Mouse (Mus musculus) liver, adult 2 months (tissue): ENCODE data around the gene Cnbd2. TPM values are rescaled to one million over a fixed set of nuclear protein-coding genes. Genes with fewer than 3 reads are reported as not detected.

Experiments
- DNase-seq: peaks from one replicate; pipeline ENCODE4 v3.0.0-alpha.2; 2011; ENCODE audit warnings: low read depth, low spot score; ENCODE audit errors: extremely low read depth
- H3K27ac ChIP-seq: fragments of 200-500 bp; replicated peaks from 2 replicates; pipeline ENCODE4 v1.5.1; 2012; ENCODE audit warnings: low read depth, mild to moderate bottlenecking, control low read depth, inconsistent platforms, low read length; ENCODE audit not compliant: insufficient read depth
- H3K27me3 ChIP-seq: fragments of 200-500 bp; 2 replicates; pipeline ENCODE4 v1.6.1; 2012; ENCODE audit warnings: mild to moderate bottlenecking, moderate library complexity, low read length, inconsistent platforms; ENCODE audit not compliant: control insufficient read depth, insufficient read depth
- H3K36me3 ChIP-seq: fragments of 200-500 bp; 2 replicates; pipeline ENCODE4 v1.6.1; 2012; ENCODE audit warnings: low read length, inconsistent platforms; ENCODE audit not compliant: control insufficient read depth, insufficient read depth
- H3K4me1 ChIP-seq: fragments of 200-500 bp; 2 replicates; pipeline ENCODE4 v1.6.1; 2011; ENCODE audit warnings: low read length; ENCODE audit not compliant: control insufficient read depth, insufficient read depth
- H3K4me3 ChIP-seq: fragments of 200-500 bp; 2 replicates; pipeline ENCODE4 v1.5.1; 2011; ENCODE audit warnings: low read depth, mild to moderate bottlenecking, control low read depth, low read length, moderate library complexity; ENCODE audit not compliant: insufficient read depth
- H3K79me2 ChIP-seq: fragments of 200-500 bp; 2 replicates; pipeline ENCODE4 v1.6.1; 2012; ENCODE audit warnings: inconsistent platforms, mild to moderate bottlenecking, low read length, moderate library complexity; ENCODE audit not compliant: control insufficient read depth, insufficient read depth
- H3K9ac ChIP-seq: fragments of 200-500 bp; 2 replicates; pipeline ENCODE4 v1.6.1; 2012; ENCODE audit warnings: low read depth, mild to moderate bottlenecking, control low read depth, inconsistent platforms, low read length
- CTCF ChIP-seq: fragments of 200-500 bp; IDR thresholded peaks from 2 replicates; pipeline ENCODE4 v1.5.1; 2011; ENCODE audit warnings: low read depth, low read length, control low read depth
- POLR2A ChIP-seq: fragments of 200-500 bp; IDR thresholded peaks from 2 replicates; pipeline ENCODE4 v1.6.1; 2011; ENCODE audit warnings: low read length, control low read depth; ENCODE audit not compliant: insufficient read depth; ENCODE audit errors: extremely low read depth
- WGBS: fragments of 180-500 bp; shearing (Covaris S2); methylation state at CpG from one replicate; pipeline ENCODE4 v1.1.7; 2018; 5-methylcytosine and 5-hydroxymethylcytosine counted together
- polyA plus RNA-seq: library from polyadenylated mRNA; depleted of rRNA; stranded (reverse); fragments of >200 nt; gene quantifications from 2 replicates; pipeline ENCODE4 v1.2.3, GENCODE M21; 2012; rRNA removed
- total RNA-seq: library from RNA; depleted of rRNA; stranded (reverse); fragments of >200 nt; gene quantifications from 2 replicates; pipeline ENCODE4 v1.2.3, GENCODE M21; 2014; rRNA removed

Gene Cnbd2
- total and polyA plus RNA-seq, 2 experiments, result 0.40 to 1.0 TPM

DNA sequence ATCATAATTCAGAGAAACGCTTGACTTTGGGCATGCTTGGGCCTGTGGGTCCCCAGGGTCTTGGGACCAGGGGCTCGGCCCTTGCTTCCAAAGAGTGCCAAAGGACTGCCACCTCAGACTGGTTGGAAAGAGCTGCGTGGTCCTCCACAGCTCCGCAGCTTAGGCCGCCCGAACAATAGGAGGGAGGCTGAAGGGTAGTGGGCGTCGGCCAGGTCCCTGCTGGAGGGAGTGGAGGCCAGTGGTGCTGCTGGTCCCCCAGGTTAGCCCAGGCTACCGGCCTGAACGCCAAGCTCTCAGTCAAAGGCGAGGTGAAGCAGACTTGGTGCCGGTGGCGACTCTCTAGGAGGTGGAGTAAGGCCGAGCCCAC, 108.2 kb downstream of the Cnbd2 start:
- WGBS, result 41% methylated on average over 14 of the region's 14 CpGs
- Histone ChIP-seq H3K27ac (no peak overlapping the region), H3K36me3 (no peaks in the 10 kb centered on the region), H3K4me1 (peaks cover 3% of the 10 kb centered on the region; the same call in 1 of the 2 replicates), H3K9ac (peak overlapping the region; percentile 57), H3K4me3 (peak overlapping the region; percentile 59; the same call in 1 of the 2 replicates), H3K79me2 (no peaks in the 10 kb centered on the region), H3K27me3 (peaks cover 10% of the 10 kb centered on the region; the same call in 1 of the 2 replicates)
- no peak for DNase-seq
- TF ChIP-seq CTCF (no peak), POLR2A (no peak)

DNA sequence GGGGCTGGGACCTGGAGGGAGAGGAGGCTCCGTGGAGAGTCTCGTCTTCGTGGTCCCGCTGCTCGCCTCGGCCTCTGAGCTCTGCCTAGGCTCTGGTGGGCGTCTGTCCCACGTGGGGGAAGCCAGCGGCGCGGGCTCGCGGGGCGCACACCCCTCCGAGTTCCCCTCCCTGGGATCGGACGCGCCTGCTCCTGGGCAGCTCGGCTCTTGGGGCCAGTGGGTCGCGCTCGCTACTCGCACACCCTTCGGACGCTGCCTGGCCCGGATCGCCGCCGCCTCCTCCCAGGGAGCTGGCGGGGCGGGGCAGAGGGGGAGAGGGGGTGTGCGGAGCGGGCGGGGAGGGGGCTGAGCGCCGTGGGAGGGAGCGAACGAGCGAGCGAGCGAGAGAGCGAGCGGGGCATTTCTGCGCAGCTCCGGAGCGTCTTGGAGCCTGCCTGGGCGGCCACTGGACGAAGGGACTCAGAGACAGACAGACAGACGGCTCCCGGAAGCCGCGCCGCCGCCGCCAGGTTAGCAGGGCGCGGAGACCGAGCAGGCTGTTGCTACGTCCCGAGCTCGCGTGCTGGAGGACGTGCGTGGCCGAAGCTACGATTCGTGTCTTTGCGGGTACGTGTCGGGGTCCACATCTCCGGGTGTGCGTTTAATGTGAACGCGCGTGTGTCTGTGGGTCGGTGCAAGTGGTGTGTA, 108.7 kb downstream of the Cnbd2 start, which contains the start of gene Epb41l1:
Epb41l1 (plus strand) TSS at position 216 of the 687 bp plus-strand sequence.
- no peaks in the 10 kb centered on the region for H3K79me2 ChIP-seq
- no peak for DNase-seq
- peaks cover 10% of the 10 kb centered on the region; the same call in 1 of the 2 replicates for H3K27me3 ChIP-seq
- no peak within 1 kb of the TSS for H3K27ac ChIP-seq
- peak within 1 kb of the TSS; percentile 57 for H3K9ac ChIP-seq
- peak within 1 kb of the TSS; percentile 59 for H3K4me3 ChIP-seq
- TF ChIP-seq CTCF (peak; percentile 42), POLR2A (no peak)
- H3K36me3 ChIP-seq, result no peaks in the 10 kb centered on the region
- 3% methylated on average over 65 of the region's 76 CpGs for WGBS
- peaks cover 3% of the 10 kb centered on the region; the same call in 1 of the 2 replicates for H3K4me1 ChIP-seq

DNA sequence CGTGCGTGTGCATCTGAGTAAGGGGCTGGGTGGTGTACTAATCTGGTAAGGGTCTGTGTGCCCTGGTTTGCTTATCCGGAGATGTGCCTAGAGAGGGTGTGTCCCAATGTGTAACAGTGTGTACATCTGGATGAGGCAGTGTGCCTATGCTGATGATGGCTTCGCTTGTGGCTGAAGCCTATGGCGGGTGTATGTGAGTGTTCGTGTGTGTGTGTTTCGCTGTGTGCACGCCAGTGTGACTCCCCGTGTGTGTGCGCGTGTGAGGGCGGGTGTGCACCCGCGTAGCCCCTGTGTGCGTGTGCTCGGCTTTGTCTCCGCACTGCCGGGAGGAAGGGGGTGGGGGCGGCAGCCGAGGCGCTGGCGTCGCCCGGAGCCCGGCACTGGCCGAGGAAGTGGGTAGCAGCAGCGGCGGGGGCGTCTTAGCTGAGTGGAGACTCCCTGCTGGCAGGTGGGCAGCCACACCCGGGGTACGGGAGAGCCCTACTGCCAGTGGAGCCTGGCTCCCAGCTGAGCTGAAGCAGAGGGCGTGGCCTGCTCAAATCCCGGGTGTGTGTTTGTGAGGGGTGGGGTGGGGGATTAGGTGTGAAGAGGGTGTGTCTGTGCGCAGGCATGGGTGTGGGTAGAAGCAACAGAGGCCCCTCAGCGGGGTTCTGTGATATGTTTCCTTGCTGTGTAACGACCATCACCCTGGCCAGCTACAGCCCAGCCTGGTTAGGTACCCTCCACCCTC, 109.4 kb downstream of the Cnbd2 start:
- peak overlapping the region; percentile 57 for H3K9ac ChIP-seq

DNA sequence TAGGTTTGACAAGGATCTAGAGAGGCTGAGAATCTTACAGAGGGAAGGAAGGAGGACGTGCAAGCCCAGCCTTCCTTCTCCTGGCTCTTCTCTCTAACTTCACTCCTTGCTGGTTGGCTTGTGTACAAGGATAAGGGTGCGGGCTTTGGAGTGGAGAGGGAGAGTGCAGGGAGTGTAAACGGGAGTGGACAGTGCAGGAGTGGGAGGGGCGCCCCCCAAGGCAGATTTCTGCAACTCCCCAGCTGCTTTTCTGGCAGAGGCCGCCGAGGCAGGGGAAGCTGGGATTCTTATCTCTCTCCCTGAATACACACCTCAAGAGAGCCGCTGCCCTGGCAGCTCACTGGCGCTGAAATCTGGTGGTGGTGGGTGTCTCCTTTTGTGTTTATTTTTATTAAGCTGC, 110.5 kb downstream of the Cnbd2 start:
- Histone ChIP-seq H3K9ac (no peak overlapping the region), H3K27ac (no peak overlapping the region), H3K36me3 (no peaks in the 10 kb centered on the region), H3K79me2 (no peaks in the 10 kb centered on the region), H3K4me1 (peaks cover 3% of the 10 kb centered on the region; the same call in 1 of the 2 replicates), H3K27me3 (peaks cover 10% of the 10 kb centered on the region; the same call in 1 of the 2 replicates), H3K4me3 (no peak overlapping the region)
- DNase-seq, result no peak
- WGBS, result 40% methylated on average over 8 of the region's 8 CpGs
- TF ChIP-seq POLR2A (no peak), CTCF (no peak)

More for the DNA sequence above, 109.4 kb downstream of the Cnbd2 start:
- H3K4me1 ChIP-seq, result peaks cover 3% of the 10 kb centered on the region; the same call in 1 of the 2 replicates
- H3K36me3 ChIP-seq, result no peaks in the 10 kb centered on the region
- H3K27me3 ChIP-seq, result peaks cover 10% of the 10 kb centered on the region; the same call in 1 of the 2 replicates
- H3K27ac ChIP-seq, result no peak overlapping the region
- no peak for DNase-seq
- WGBS, result 2% methylated on average over 36 of the region's 36 CpGs
- no peaks in the 10 kb centered on the region for H3K79me2 ChIP-seq
- peak overlapping the region; percentile 59 for H3K4me3 ChIP-seq
- TF ChIP-seq POLR2A, result no peak
- no peak for TF ChIP-seq CTCF

DNA sequence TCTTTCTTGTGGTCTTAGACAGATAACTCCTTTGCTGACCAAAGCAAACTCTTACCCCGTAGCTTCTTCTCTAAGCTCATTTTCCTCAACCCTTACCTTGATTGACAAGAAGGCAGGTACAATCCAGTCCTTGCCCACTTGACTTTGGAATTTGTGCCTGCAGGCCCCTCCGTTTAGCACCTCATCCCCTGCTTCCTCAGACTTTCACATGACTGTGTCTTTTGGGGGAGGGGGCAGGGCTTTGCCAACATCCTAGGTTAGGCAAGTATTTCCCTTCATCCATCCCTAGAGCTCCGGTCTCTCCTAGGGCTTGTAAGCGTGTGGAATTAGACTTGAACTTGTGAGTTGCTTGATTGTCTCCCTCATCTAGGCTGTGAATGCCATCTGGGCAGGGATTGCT, 111.6 kb downstream of the Cnbd2 start:
- Histone ChIP-seq H3K4me1 (peaks cover 3% of the 10 kb centered on the region; the same call in 1 of the 2 replicates), H3K36me3 (no peaks in the 10 kb centered on the region), H3K4me3 (no peak overlapping the region), H3K27ac (no peak overlapping the region), H3K27me3 (peaks cover 10% of the 10 kb centered on the region; the same call in 1 of the 2 replicates), H3K9ac (no peak overlapping the region), H3K79me2 (no peaks in the 10 kb centered on the region)
- WGBS, result 93% methylated on average over 4 of the region's 4 CpGs
- DNase-seq, result no peak
- TF ChIP-seq POLR2A, result no peak
- TF ChIP-seq CTCF, result no peak

Other genes starting within 250 kb of the Cnbd2 start
- gene Spag4, start 247.1 kb upstream of the Cnbd2 start, total RNA-seq, result 1.6 and 1.7 TPM in 2 replicates
- 4.8 and 5.5 TPM in 2 replicates for gene Spag4, start 247.1 kb upstream of the Cnbd2 start, polyA plus RNA-seq
- 18.3 and 21.9 TPM in 2 replicates for gene Cpne1, start 200.3 kb upstream of the Cnbd2 start, total RNA-seq
- 30.9 and 32.3 TPM in 2 replicates for gene Cpne1, start 200.3 kb upstream of the Cnbd2 start, polyA plus RNA-seq
- gene Rbm12, start 200.3 kb upstream of the Cnbd2 start, total RNA-seq, result 3.9 and 5.1 TPM in 2 replicates
- 4.0 and 4.2 TPM in 2 replicates for gene Rbm12, start 200.3 kb upstream of the Cnbd2 start, polyA plus RNA-seq
- gene Gm28036, start 185.2 kb upstream of the Cnbd2 start, total RNA-seq, result 1.6 and 1.9 TPM in 2 replicates
- 0.70 and 1.1 TPM in 2 replicates for gene Gm28036, start 185.2 kb upstream of the Cnbd2 start, polyA plus RNA-seq
- gene Romo1, start 168.3 kb upstream of the Cnbd2 start, total RNA-seq, result 139 and 152 TPM in 2 replicates
- 247 and 252 TPM in 2 replicates for gene Romo1, start 168.3 kb upstream of the Cnbd2 start, polyA plus RNA-seq
- gene Nfs1, start 168.1 kb upstream of the Cnbd2 start, total RNA-seq, result 71.1 and 75.1 TPM in 2 replicates
- 67.4 and 71.5 TPM in 2 replicates for gene Nfs1, start 168.1 kb upstream of the Cnbd2 start, polyA plus RNA-seq
- 188 and 219 TPM in 2 replicates for gene Rbm39, start 132.1 kb upstream of the Cnbd2 start, total RNA-seq
- 19.9 and 22.7 TPM in 2 replicates for gene Rbm39, start 132.1 kb upstream of the Cnbd2 start, polyA plus RNA-seq
- gene Phf20, start 115.8 kb upstream of the Cnbd2 start, total RNA-seq, result 5.6 and 6.2 TPM in 2 replicates
- gene Phf20, start 115.8 kb upstream of the Cnbd2 start, polyA plus RNA-seq, result 2.9 and 3.1 TPM in 2 replicates
- gene Scand1, start 405 bp downstream of the Cnbd2 start, total RNA-seq, result 31.1 and 34.3 TPM in 2 replicates
- gene Scand1, start 405 bp downstream of the Cnbd2 start, polyA plus RNA-seq, result 65.9 and 81.5 TPM in 2 replicates
- gene Epb41l1, start 108.6 kb downstream of the Cnbd2 start, total RNA-seq, result 1.2 and 1.3 TPM in 2 replicates
- gene Epb41l1, start 108.6 kb downstream of the Cnbd2 start, polyA plus RNA-seq, result 0.72 and 1.1 TPM in 2 replicates
- gene Aar2, start 235.3 kb downstream of the Cnbd2 start, total RNA-seq, result 10.4 and 11.5 TPM in 2 replicates
- gene Aar2, start 235.3 kb downstream of the Cnbd2 start, polyA plus RNA-seq, result 20.0 and 31.1 TPM in 2 replicates